12 mouse cellular contexts compared by ENCODE assay signal in the genomic region with DNA sequence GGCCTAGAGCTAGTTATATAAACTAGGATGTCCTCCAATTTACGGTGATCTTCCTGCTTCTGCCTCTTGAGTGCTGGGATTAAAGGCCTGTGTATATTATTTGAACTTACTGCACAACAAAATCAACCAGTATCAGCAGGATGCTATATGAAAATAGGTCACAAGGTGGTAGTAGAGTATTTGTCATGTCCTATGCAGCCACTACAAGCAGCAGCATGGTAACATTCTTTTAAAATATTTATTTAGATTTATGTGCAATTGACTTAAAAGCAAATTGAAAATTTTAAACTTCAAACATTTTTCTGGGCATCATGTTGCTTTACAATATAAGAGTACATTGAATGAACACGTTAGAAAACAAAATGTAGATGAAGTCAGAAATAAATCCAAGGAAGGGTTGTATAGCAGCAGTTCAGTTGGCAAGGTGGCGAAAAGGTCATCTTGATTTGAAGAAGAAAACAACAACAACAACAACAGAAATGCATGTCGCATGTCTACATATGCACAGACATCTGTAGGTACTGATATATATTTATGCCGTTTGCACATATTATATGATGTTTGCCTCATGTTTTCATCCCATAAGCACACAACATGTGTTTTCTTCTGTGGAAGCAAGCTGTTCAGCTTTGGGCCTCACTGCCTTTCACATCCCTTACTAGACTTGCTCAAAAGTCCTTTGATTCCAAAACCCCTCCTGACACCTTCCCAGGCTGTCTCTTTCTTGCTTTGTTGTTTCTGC.
DNase-seq lines count a peak whose midpoint lies in the region; ATAC-seq and TF ChIP-seq lines count a peak whose summit lies in the region.
"Had no signal": no experiment of that assay in that cellular context is flagged by ENCODE, and none has a peak within 500 bp of the region (broad histone marks: within the 10 kb centered on the region; RNA-seq: fewer than 3 reads in every experiment).

No protein-coding gene starts in this region.

- H3K4me1 ChIP-seq in intestine, postnatal 0 days (replicated peaks; ENCODE audit: control insufficient read depth, insufficient read depth, low read length) = no peaks in the 10 kb centered on the region
- H3K4me1 ChIP-seq in intestine, embryonic 16.5 days (ENCODE audit: control insufficient read depth, insufficient read depth, low read length) = no peaks in the 10 kb centered on the region
- no peaks in the 10 kb centered on the region for H3K4me1 ChIP-seq in hindbrain, embryonic 16.5 days (ENCODE audit: control insufficient read depth, insufficient read depth, low read depth, low read length)
- no peaks in the 10 kb centered on the region for H3K4me1 ChIP-seq in kidney, embryonic 16.5 days (ENCODE audit: insufficient read depth, low read length)
- H3K4me1 ChIP-seq: heart, embryonic 10.5 days; lung, embryonic 15.5 days; stomach, embryonic 15.5 days had no signal

- no peaks in the 10 kb centered on the region for H3K27me3 ChIP-seq in intestine, postnatal 0 days (replicated peaks; ENCODE audit: control insufficient read depth, insufficient read depth, low read length)
- no peaks in the 10 kb centered on the region for H3K27me3 ChIP-seq in intestine, embryonic 16.5 days (replicated peaks; ENCODE audit: control insufficient read depth, insufficient read depth, low read length)
- no peaks in the 10 kb centered on the region for H3K27me3 ChIP-seq in hindbrain, embryonic 16.5 days (replicated peaks; ENCODE audit: control insufficient read depth, insufficient read depth, low read length)
- H3K27me3 ChIP-seq in kidney, embryonic 16.5 days (ENCODE audit: insufficient read depth, low read length) = no peaks in the 10 kb centered on the region
- H3K27me3 ChIP-seq: lung, embryonic 15.5 days; stomach, embryonic 15.5 days had no signal

- no peak overlapping the region for H3K27ac ChIP-seq in intestine, postnatal 0 days (ENCODE audit: low read depth, low read length)
- H3K27ac ChIP-seq in intestine, embryonic 16.5 days (ENCODE audit: low read length) = no peak overlapping the region
- H3K27ac ChIP-seq in hindbrain, embryonic 16.5 days (ENCODE audit: low read depth, low read length) = no peak overlapping the region
- no peak overlapping the region for H3K27ac ChIP-seq in kidney, embryonic 16.5 days (ENCODE audit: low read length)
- H3K27ac ChIP-seq: heart, embryonic 10.5 days; lung, embryonic 15.5 days; stomach, embryonic 15.5 days had no signal

- H3K4me2 ChIP-seq in intestine, postnatal 0 days (replicated peaks; ENCODE audit: low read depth) = no peak overlapping the region
- no peak overlapping the region for H3K4me2 ChIP-seq in intestine, embryonic 16.5 days (ENCODE audit: low read depth, low read length)
- H3K4me2 ChIP-seq in hindbrain, embryonic 16.5 days (ENCODE audit: low read length) = no peak overlapping the region
- no peak overlapping the region for H3K4me2 ChIP-seq in kidney, embryonic 16.5 days (replicated peaks; ENCODE audit: low read depth, low read length)
- H3K4me2 ChIP-seq: lung, embryonic 15.5 days; stomach, embryonic 15.5 days had no signal

- no peak overlapping the region for H3K9ac ChIP-seq in intestine, postnatal 0 days (ENCODE audit: low read depth, low read length)
- H3K9ac ChIP-seq in intestine, embryonic 16.5 days (ENCODE audit: low read depth, low read length) = no peak overlapping the region
- H3K9ac ChIP-seq in hindbrain, embryonic 16.5 days (ENCODE audit: low read depth, low read length) = no peak overlapping the region
- no peak overlapping the region for H3K9ac ChIP-seq in kidney, embryonic 16.5 days (replicated peaks; ENCODE audit: low read length)
- H3K9ac ChIP-seq: lung, embryonic 15.5 days; stomach, embryonic 15.5 days had no signal

- WGBS in intestine, postnatal 0 days = 82% methylated on average over 5 of the region's 5 CpGs
- WGBS in intestine, embryonic 16.5 days = 80% methylated on average over 5 of the region's 5 CpGs
- WGBS in hindbrain, embryonic 16.5 days = 85% methylated on average over 5 of the region's 5 CpGs
- 87% methylated on average over 5 of the region's 5 CpGs for WGBS in kidney, embryonic 16.5 days

- ATAC-seq in intestine, postnatal 0 days = no peak
- ATAC-seq in intestine, embryonic 16.5 days = no peak
- ATAC-seq in hindbrain, embryonic 16.5 days = peak; percentile 73; the same call in 1 of the 2 replicates
- no peak for ATAC-seq in kidney, embryonic 16.5 days (ENCODE audit: low FRiP score, low TSS enrichment)

- no peak overlapping the region for H3K4me3 ChIP-seq in intestine, postnatal 0 days (ENCODE audit: low read depth, low read length)
- H3K4me3 ChIP-seq in intestine, embryonic 16.5 days (ENCODE audit: low read length) = no peak overlapping the region
- H3K4me3 ChIP-seq in hindbrain, embryonic 16.5 days (ENCODE audit: low read length) = no peak overlapping the region
- no peak overlapping the region for H3K4me3 ChIP-seq in kidney, embryonic 16.5 days (ENCODE audit: low read length)
- H3K4me3 ChIP-seq: heart, embryonic 10.5 days; lung, embryonic 15.5 days; stomach, embryonic 15.5 days had no signal

- peak; percentile 50 for DNase-seq in A20 (ENCODE audit: low read depth, low spot score)
- peak; percentile 84 for DNase-seq in NIH3T3 (ENCODE audit: low read depth)
- no peak for DNase-seq in gastrocnemius, adult 18-20 months (ENCODE audit: low spot score)
- DNase-seq: cerebellum, adult 9-11 months; kidney, postnatal 4 days had no signal

- TF ChIP-seq CTCF in intestine, postnatal 0 days (IDR thresholded peaks at IDR 0.05; ENCODE audit: low read depth) = peak; percentile 64

- no peaks in the 10 kb centered on the region for H3K36me3 ChIP-seq in intestine, postnatal 0 days (ENCODE audit: control insufficient read depth, insufficient read depth)
- no peaks in the 10 kb centered on the region for H3K36me3 ChIP-seq in intestine, embryonic 16.5 days (ENCODE audit: control insufficient read depth, insufficient read depth, low read length)
- H3K36me3 ChIP-seq in hindbrain, embryonic 16.5 days (ENCODE audit: control insufficient read depth, insufficient read depth, low read length) = no peaks in the 10 kb centered on the region
- no peaks in the 10 kb centered on the region for H3K36me3 ChIP-seq in kidney, embryonic 16.5 days (ENCODE audit: insufficient read depth, low read length)
- H3K36me3 ChIP-seq: heart, embryonic 10.5 days; lung, embryonic 15.5 days; stomach, embryonic 15.5 days had no signal

- H3K9me3 ChIP-seq in intestine, postnatal 0 days (ENCODE audit: control insufficient read depth) = no peaks in the 10 kb centered on the region
- no peaks in the 10 kb centered on the region for H3K9me3 ChIP-seq in intestine, embryonic 16.5 days (ENCODE audit: control insufficient read depth, low read length)
- no peaks in the 10 kb centered on the region for H3K9me3 ChIP-seq in hindbrain, embryonic 16.5 days (ENCODE audit: control insufficient read depth, low read length)
- H3K9me3 ChIP-seq in kidney, embryonic 16.5 days (ENCODE audit: low read length) = no peaks in the 10 kb centered on the region
- H3K9me3 ChIP-seq: heart, embryonic 10.5 days; lung, embryonic 15.5 days; stomach, embryonic 15.5 days had no signal
